27 mouse cellular contexts compared by ENCODE assay signal in genomic region chr13:49180691-49181090, GRCm38 (mm10). TPM values are rescaled to one million over a fixed set of nuclear protein-coding genes. Genes with fewer than 3 reads are reported as not detected.
"Had no signal": no experiment of that assay in that cellular context is flagged by ENCODE, and none has a peak within 500 bp of the region (broad histone marks: within the 10 kb centered on the region; RNA-seq: fewer than 3 reads in every experiment).

No protein-coding gene starts in this region.

- H3K4me3 ChIP-seq: gastrocnemius, adult 2 months; heart, adult 2 months; heart, embryonic 13.5 days; heart, embryonic 15.5 days; hindbrain, embryonic 13.5 days; hindbrain, embryonic 15.5 days; kidney, embryonic 15.5 days; limb, embryonic 13.5 days; limb, embryonic 15.5 days; liver, embryonic 12.5 days had no signal

- H3K4me2 ChIP-seq: heart, embryonic 11.5 days; heart, embryonic 13.5 days; heart, embryonic 15.5 days; hindbrain, embryonic 13.5 days; hindbrain, embryonic 15.5 days; kidney, embryonic 15.5 days; limb, embryonic 13.5 days; limb, embryonic 15.5 days; liver, embryonic 12.5 days had no signal

- DNase-seq: gastrocnemius, adult 2 months; gastrocnemius, postnatal 10 days; gastrocnemius, postnatal 25 days; heart, postnatal 14 days; heart, postnatal 36 days; kidney, adult 11 months; kidney, adult 2 months; kidney, adult 9 months; kidney, postnatal 14 days; kidney, postnatal 36 days; layer of hippocampus, adult 9-11 months; layer of hippocampus, postnatal 36 days had no signal

- H3K36me3 ChIP-seq: heart, embryonic 13.5 days; heart, embryonic 15.5 days; hindbrain, embryonic 13.5 days; hindbrain, embryonic 15.5 days; kidney, embryonic 15.5 days; limb, embryonic 13.5 days; limb, embryonic 15.5 days; liver, embryonic 12.5 days had no signal

- H3K27ac ChIP-seq: gastrocnemius, adult 2 months; heart, adult 2 months; heart, embryonic 13.5 days; heart, embryonic 15.5 days; hindbrain, embryonic 13.5 days; hindbrain, embryonic 15.5 days; hindbrain, postnatal 0 days; kidney, embryonic 15.5 days; kidney, postnatal 0 days; limb, embryonic 13.5 days; limb, embryonic 15.5 days; liver, embryonic 12.5 days had no signal

- ATAC-seq: hindbrain, postnatal 0 days; intestine, embryonic 16.5 days had no signal

- H3K9ac ChIP-seq: heart, embryonic 13.5 days; heart, embryonic 15.5 days; hindbrain, embryonic 13.5 days; hindbrain, embryonic 15.5 days; kidney, embryonic 15.5 days; limb, embryonic 13.5 days; limb, embryonic 15.5 days; liver, embryonic 12.5 days had no signal

- H3K27me3 ChIP-seq: heart, embryonic 13.5 days; heart, embryonic 15.5 days; hindbrain, embryonic 13.5 days; hindbrain, embryonic 15.5 days; kidney, embryonic 15.5 days; limb, embryonic 13.5 days; limb, embryonic 15.5 days; liver, embryonic 12.5 days had no signal

- H3K9me3 ChIP-seq: heart, embryonic 13.5 days; heart, embryonic 15.5 days; hindbrain, embryonic 13.5 days; hindbrain, embryonic 15.5 days; kidney, embryonic 15.5 days; limb, embryonic 13.5 days; limb, embryonic 15.5 days; liver, embryonic 12.5 days had no signal

RNA-seq across cellular contexts. Expression of gene Wnk2, which starts 32.9 kb away (rescaled TPM):
- total RNA-seq: granulocyte monocyte progenitor cell, adult 5-6 weeks; hematopoietic stem cell, adult 5-6 weeks had no signal
